Mouse (Mus musculus) neural tube, embryonic 15.5 days (tissue): ENCODE data around the gene Rps9. TPM values are rescaled to one million over a fixed set of nuclear protein-coding genes. Genes with fewer than 3 reads are reported as not detected.
"Not testable (repeated sequence)": the region's sequence is repeated elsewhere in the genome, so short reads cannot be mapped to it uniquely, and the experiment has no call there.

Experiments used
- ATAC-seq: fragments of 200-750 bp; cut with Nextera tagmentation; 2 replicates; pipeline ENCODE4 v1.8.0; 2017; ENCODE audit warnings: mild to moderate bottlenecking, moderate TSS enrichment, moderate library complexity; ENCODE audit not compliant: low FRiP score
- H3K27ac ChIP-seq: fragments of 300-500 bp; sonication (generic); replicated peaks from 2 replicates; pipeline ENCODE4 v1.5.1; 2015; ENCODE audit warnings: mild to moderate bottlenecking, inconsistent platforms
- H3K27me3 ChIP-seq: fragments of 300-500 bp; sonication (generic); replicated peaks from 2 replicates; pipeline ENCODE4 v1.6.1; 2015; ENCODE audit warnings: inconsistent platforms
- H3K36me3 ChIP-seq: fragments of 300-500 bp; sonication (generic); 2 replicates; pipeline ENCODE4 v1.6.1; 2015; ENCODE audit warnings: inconsistent platforms
- H3K4me1 ChIP-seq: fragments of 300-500 bp; sonication (generic); 2 replicates; pipeline ENCODE4 v1.6.1; 2015; ENCODE audit warnings: inconsistent platforms
- H3K4me2 ChIP-seq: fragments of 300-500 bp; sonication (generic); 2 replicates; pipeline ENCODE4 v1.6.1; 2015; ENCODE audit warnings: inconsistent platforms, mild to moderate bottlenecking, moderate library complexity
- H3K4me3 ChIP-seq: fragments of 300-500 bp; sonication (generic); replicated peaks from 2 replicates; pipeline ENCODE4 v1.5.1; 2015; ENCODE audit warnings: mild to moderate bottlenecking, inconsistent platforms
- H3K9ac ChIP-seq: fragments of 300-500 bp; sonication (generic); replicated peaks from 2 replicates; pipeline ENCODE4 v1.6.1; 2015; ENCODE audit warnings: mild to moderate bottlenecking, inconsistent platforms
- H3K9me3 ChIP-seq: fragments of 300-500 bp; sonication (generic); replicated peaks from 2 replicates; pipeline ENCODE4 v1.6.1; 2016; ENCODE audit warnings: inconsistent platforms
- WGBS: fragments of 180-500 bp; shearing (Covaris S2); methylation state at CpG from one replicate; pipeline ENCODE4 v1.1.7; 2015; ENCODE audit warnings: mixed read lengths; 5-methylcytosine and 5-hydroxymethylcytosine counted together
- microRNA-seq: library from miRNA; unstranded; fragments of <30 nt; microRNA quantifications from one replicate; pipeline ENCODE4, GENCODE M21; 2017
- polyA plus RNA-seq: library from polyadenylated mRNA; unstranded; fragments of >200 nt; fragmentation: Nextera tagmentation; extraction: Ambion mirVana; gene quantifications from 2 replicates; pipeline ENCODE4 v1.2.1, GENCODE M21; 2015

Gene Rps9
- polyA plus RNA-seq, 1 experiment from 2014 or later: 710 TPM

DNA sequence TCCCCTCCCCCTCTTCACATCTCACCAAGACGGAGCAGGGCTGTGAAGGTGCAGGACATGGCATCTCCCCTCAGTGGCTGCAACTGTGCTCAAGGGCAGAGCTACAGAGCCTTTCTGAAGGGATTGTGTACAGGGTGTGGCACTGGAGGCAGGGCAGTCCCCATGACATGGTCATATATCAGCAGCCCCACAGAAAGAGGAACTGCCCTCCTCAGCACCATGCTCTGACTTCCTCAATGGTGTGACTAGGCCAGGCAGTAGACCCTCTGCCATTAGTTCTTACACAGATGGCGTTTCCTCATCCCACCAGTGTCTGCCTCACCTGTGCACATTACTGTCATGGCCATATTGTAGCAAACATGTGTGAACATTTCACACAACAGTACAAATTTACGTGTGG, 16.5 kb downstream of the Rps9 start, which contains the start of gene Pirb:
TSS of gene Pirb (minus strand) at position 124 of the 400 bp plus-strand sequence.
- not testable (repeated sequence) for H3K36me3 ChIP-seq, ATAC-seq, H3K4me1 ChIP-seq, H3K27ac ChIP-seq, H3K4me2 ChIP-seq, H3K9me3 ChIP-seq, H3K4me3 ChIP-seq, H3K9ac ChIP-seq, H3K27me3 ChIP-seq
- 50% methylated on average over 1 of the region's 3 CpGs for WGBS

DNA sequence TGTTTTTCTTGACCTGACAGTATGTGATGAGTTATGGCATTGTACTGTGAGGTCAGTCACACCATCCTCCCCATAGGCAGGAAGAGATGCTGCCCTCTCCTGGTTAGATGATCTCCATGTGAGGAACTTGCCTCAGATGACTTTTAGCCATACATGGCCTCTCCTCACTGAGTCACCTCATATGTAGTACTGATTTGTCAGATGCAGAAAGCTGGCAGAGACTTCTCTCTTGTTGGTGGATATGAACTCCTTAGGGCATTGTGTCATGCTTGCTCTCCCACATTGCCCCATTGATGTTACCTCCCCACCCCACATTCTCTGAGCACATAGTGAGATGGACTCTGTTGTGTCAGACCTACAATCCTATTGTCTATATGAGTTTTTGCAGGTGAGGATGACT, 21.7 kb downstream of the Rps9 start:
- H3K9ac ChIP-seq, H3K27me3 ChIP-seq, H3K36me3 ChIP-seq, H3K9me3 ChIP-seq, ATAC-seq, H3K4me1 ChIP-seq, H3K4me3 ChIP-seq, H3K4me2 ChIP-seq, H3K27ac ChIP-seq: not testable (repeated sequence)

DNA sequence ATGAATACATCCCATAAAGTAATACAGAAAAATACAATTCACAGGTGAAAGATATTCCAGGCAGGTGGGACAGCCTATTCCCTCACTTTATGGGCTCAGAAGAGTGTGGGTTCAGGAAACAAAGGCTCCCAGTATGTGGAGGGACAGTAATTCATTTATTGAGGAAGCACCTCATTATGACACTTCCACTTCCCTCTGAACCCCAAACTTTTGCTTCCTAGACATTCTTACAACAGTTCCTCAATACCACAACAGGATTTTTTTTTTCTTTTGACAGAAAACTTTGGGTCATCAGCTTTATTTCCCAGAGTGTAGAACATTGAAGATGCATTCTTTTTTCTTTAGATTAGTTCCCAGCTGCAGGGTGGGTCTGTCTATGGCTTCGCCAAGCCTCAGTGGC, 28.9 kb downstream of the Rps9 start:
- not testable (repeated sequence) for H3K27ac ChIP-seq, H3K4me2 ChIP-seq, H3K4me3 ChIP-seq, ATAC-seq, H3K9ac ChIP-seq, H3K9me3 ChIP-seq, H3K4me1 ChIP-seq, H3K27me3 ChIP-seq, H3K36me3 ChIP-seq
- no CpG with 5 or more reads among the region's 1 CpGs for WGBS

Small RNA genes lying within 50 kb of the gene (microRNA-seq; reads per million reads assigned to microRNA genes)
- gene Mir3572: 2.1 reads per million, percentile 6 among the genes with 10 or more reads in this experiment

Other genes starting within 250 kb of the Rps9 start
- 0.13 and 0.15 TPM in 2 replicates for gene Tarm1, start 201.4 kb upstream of the Rps9 start, polyA plus RNA-seq
- 0.38 and 0.84 TPM in 2 replicates for gene Oscar, start 87.8 kb upstream of the Rps9 start, polyA plus RNA-seq
- 535 and 605 TPM in 2 replicates for gene Ndufa3, start 86.6 kb upstream of the Rps9 start, polyA plus RNA-seq
- gene Tfpt, start 74.1 kb upstream of the Rps9 start, polyA plus RNA-seq: 34.6 and 39.7 TPM in 2 replicates
- gene Prpf31, start 74.0 kb upstream of the Rps9 start, polyA plus RNA-seq: 85.9 and 93.1 TPM in 2 replicates
- gene Cnot3, start 58.7 kb upstream of the Rps9 start, polyA plus RNA-seq: 36.4 and 43.0 TPM in 2 replicates
- gene Leng1, start 38.2 kb upstream of the Rps9 start, polyA plus RNA-seq: 15.3 and 16.3 TPM in 2 replicates
- gene Tmc4, start 26.4 kb upstream of the Rps9 start, polyA plus RNA-seq: 5.6 and 17.2 TPM in 2 replicates
- 285 and 295 TPM in 2 replicates for gene Tsen34, start 11.1 kb upstream of the Rps9 start, polyA plus RNA-seq
- gene Mboat7, start 10.5 kb upstream of the Rps9 start, polyA plus RNA-seq: 105 and 110 TPM in 2 replicates
- gene Pirb, start 16.4 kb downstream of the Rps9 start, polyA plus RNA-seq: 0.51 and 0.83 TPM in 2 replicates
- not detected in 2 replicates for gene Gm15448, start 121.7 kb downstream of the Rps9 start, polyA plus RNA-seq
- 0.29 TPM in 1 of 2 replicates, not detected in the other for gene Pira2, start 141.1 kb downstream of the Rps9 start, polyA plus RNA-seq
- gene Gm14548, start 194.1 kb downstream of the Rps9 start, polyA plus RNA-seq: 0.09 TPM in 1 of 2 replicates, not detected in the other
- gene Lilra6, start 211.5 kb downstream of the Rps9 start, polyA plus RNA-seq: 0.32 TPM in 1 of 2 replicates, not detected in the other